Mouse (Mus musculus): ENCODE results near the gene Srebf2. TPM values are rescaled to one million over a fixed set of nuclear protein-coding genes. Genes with fewer than 3 reads are reported as not detected.
"Not testable (repeated sequence)": the region's sequence is repeated elsewhere in the genome, so short reads cannot be mapped to it uniquely, and the experiment has no call there.

The Srebf2 gene
- total RNA-seq, 1 experiment, result 173 TPM

DNA sequence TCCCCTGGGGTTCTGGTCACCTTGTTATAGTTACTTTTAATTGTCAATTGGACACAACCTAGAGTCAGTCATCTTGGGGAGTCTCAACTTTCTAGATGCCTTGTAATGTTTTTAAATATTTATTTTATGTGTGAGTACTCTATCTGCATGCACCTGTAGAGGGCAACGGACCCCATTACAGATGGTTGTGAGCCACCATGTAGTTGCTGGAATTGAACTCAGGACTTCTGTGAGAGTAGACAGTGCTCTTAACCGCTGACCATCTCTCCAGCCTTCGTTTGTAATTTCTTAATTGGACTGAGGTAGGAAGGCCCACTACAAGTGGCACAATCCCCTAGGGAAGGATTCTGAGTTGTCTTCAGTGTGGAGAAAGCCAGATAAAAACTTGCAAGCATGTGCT lies 96.3 kb downstream of the Srebf2 start:
- TF ChIP-seq ZNF384 (IDR thresholded peaks at IDR 0.05; ENCODE audit: low read depth, low read length) (no peak), MAFK (IDR thresholded peaks at IDR 0.05; ENCODE audit: insufficient read depth, low read depth, low read length) (no peak), HCFC1 (IDR thresholded peaks at IDR 0.05; ENCODE audit: borderline replicate concordance, insufficient read depth, low read length) (no peak), ZC3H11A (IDR thresholded peaks at IDR 0.05; ENCODE audit: borderline replicate concordance, low read depth, low read length) (no peak), CHD2 (IDR thresholded peaks at IDR 0.05; ENCODE audit: low read depth, low read length) (no peak)
- in situ Hi-C loops (cut with MboI; ENCODE audit: low sequenced_read_pairs in 2 of 2, unreplicated experiment in 2 of 2), result loop anchor here in 1 of 2 experiments (25.0 kb wide), 1 partner anchor 181 kb away; the partner anchor contains the start of genes 4930407I10Rik and Mei1
- Histone ChIP-seq H3K4me1 (ENCODE audit: control insufficient read depth in 2 of 2, insufficient read depth in 2 of 2, low read length in 2 of 2, poor library complexity in 1 of 2) (peaks cover 8 to 9% of the 10 kb centered on the region in 2 experiments; a peak in 3 of 4 replicates), H3K36me3 (ENCODE audit: control insufficient read depth, insufficient read depth, low read length, poor library complexity, severe bottlenecking) (peaks cover 16% of the 10 kb centered on the region; the same call in 1 of the 2 replicates), H3K27ac (ENCODE audit: insufficient read depth, low read depth, low read length, poor library complexity, severe bottlenecking) (no peak overlapping the region), H3K9me3 (ENCODE audit: control insufficient read depth, insufficient read depth, low read depth, low read length) (no peaks in the 10 kb centered on the region), H3K9ac (ENCODE audit: insufficient read depth, low read depth, low read length, poor library complexity, severe bottlenecking) (peak overlapping the region; percentile 93; the same call in 1 of the 2 replicates), H3K4me3 (ENCODE audit: insufficient read depth in 1 of 2, low read depth in 1 of 2, low read length in 2 of 2, poor library complexity in 1 of 2, severe bottlenecking in 1 of 2) (peak overlapping the region; percentile 85 to 92)
- no peak for DNase-seq (ENCODE audit: low read depth, low spot score)

- Histone ChIP-seq H3K9me3 (ENCODE audit: control insufficient read depth, insufficient read depth, low read depth, low read length) (no peaks in the 10 kb centered on the region), H3K9ac (ENCODE audit: insufficient read depth, low read depth, low read length, poor library complexity, severe bottlenecking) (peak overlapping the region; percentile 93), H3K27ac (ENCODE audit: insufficient read depth, low read depth, low read length, poor library complexity, severe bottlenecking) (no peak overlapping the region; the same call in 1 of the 2 replicates), H3K36me3 (ENCODE audit: control insufficient read depth, insufficient read depth, low read length, poor library complexity, severe bottlenecking) (peaks cover 14% of the 10 kb centered on the region; the same call in 1 of the 2 replicates), H3K4me1 (ENCODE audit: control insufficient read depth in 2 of 2, insufficient read depth in 2 of 2, low read length in 2 of 2, poor library complexity in 1 of 2) (peaks cover 8 to 9% of the 10 kb centered on the region in 2 experiments; a peak in 3 of 4 replicates), H3K4me3 (ENCODE audit: insufficient read depth in 1 of 2, low read depth in 1 of 2, low read length in 2 of 2, poor library complexity in 1 of 2, severe bottlenecking in 1 of 2) (peak overlapping the region; percentile 85 to 92)
- TF ChIP-seq CHD2 (IDR thresholded peaks at IDR 0.05; ENCODE audit: low read depth, low read length) (no peak), HCFC1 (IDR thresholded peaks at IDR 0.05; ENCODE audit: borderline replicate concordance, insufficient read depth, low read length) (no peak), MAFK (IDR thresholded peaks at IDR 0.05; ENCODE audit: insufficient read depth, low read depth, low read length) (no peak), ZC3H11A (IDR thresholded peaks at IDR 0.05; ENCODE audit: borderline replicate concordance, low read depth, low read length) (no peak), ZNF384 (IDR thresholded peaks at IDR 0.05; ENCODE audit: low read depth, low read length) (no peak)
- no peak for DNase-seq (ENCODE audit: low read depth, low spot score)
- in situ Hi-C loops (cut with MboI; ENCODE audit: low sequenced_read_pairs in 2 of 2, unreplicated experiment in 2 of 2), result loop anchor here in 1 of 2 experiments (25.0 kb wide), 1 partner anchor 181 kb away; the partner anchor contains the start of genes 4930407I10Rik and Mei1
These were observed 96.7 kb downstream of the Srebf2 start for GRCm38 (mm10) chr15:82243742-82244114.

GRCm38 (mm10) chr15:82244115-82244804 lies 97.3 kb downstream of the Srebf2 start, which contains the start of gene Cenpm:
Cenpm (minus strand) TSS chr15:82244748.
- in situ Hi-C loops (cut with MboI; ENCODE audit: low sequenced_read_pairs in 2 of 2, unreplicated experiment in 2 of 2), result loop anchor here in 1 of 2 experiments (25.0 kb wide), 1 partner anchor 182 kb away; the partner anchor contains the start of genes 4930407I10Rik and Mei1
- peak within 1 kb of the TSS; percentile 93 for H3K9ac ChIP-seq (ENCODE audit: insufficient read depth, low read depth, low read length, poor library complexity, severe bottlenecking)
- H3K36me3 ChIP-seq (ENCODE audit: control insufficient read depth, insufficient read depth, low read length, poor library complexity, severe bottlenecking), result peaks cover 9% of the 10 kb centered on the region; the same call in 1 of the 2 replicates
- H3K27ac ChIP-seq (ENCODE audit: insufficient read depth, low read depth, low read length, poor library complexity, severe bottlenecking), result peak within 1 kb of the TSS; percentile 96
- H3K4me3 ChIP-seq (ENCODE audit: insufficient read depth in 1 of 2, low read depth in 1 of 2, low read length in 2 of 2, poor library complexity in 1 of 2, severe bottlenecking in 1 of 2), result peak within 1 kb of the TSS; percentile 85 to 92
- TF ChIP-seq CHD2 (IDR thresholded peaks at IDR 0.05; ENCODE audit: low read depth, low read length) (no peak), ZNF384 (IDR thresholded peaks at IDR 0.05; ENCODE audit: low read depth, low read length) (no peak), ZC3H11A (IDR thresholded peaks at IDR 0.05; ENCODE audit: borderline replicate concordance, low read depth, low read length) (no peak)
- no peaks in the 10 kb centered on the region for H3K9me3 ChIP-seq (ENCODE audit: control insufficient read depth, insufficient read depth, low read depth, low read length)
- H3K4me1 ChIP-seq (ENCODE audit: control insufficient read depth in 2 of 2, insufficient read depth in 2 of 2, low read length in 2 of 2, poor library complexity in 1 of 2), result peaks cover 8 to 9% of the 10 kb centered on the region in 2 experiments; a peak in 3 of 4 replicates
- DNase-seq (ENCODE audit: low read depth, low spot score), result peak; percentile 83

- Histone ChIP-seq H3K4me3 (ENCODE audit: insufficient read depth in 1 of 2, low read depth in 1 of 2, low read length in 2 of 2, poor library complexity in 1 of 2, severe bottlenecking in 1 of 2) (peak overlapping the region; percentile 85 to 92), H3K9ac (ENCODE audit: insufficient read depth, low read depth, low read length, poor library complexity, severe bottlenecking) (peak overlapping the region; percentile 93), H3K27ac (ENCODE audit: insufficient read depth, low read depth, low read length, poor library complexity, severe bottlenecking) (peak overlapping the region; percentile 94)
- not testable (repeated sequence) for DNase-seq (ENCODE audit: low read depth, low spot score); H3K9me3 ChIP-seq (ENCODE audit: control insufficient read depth, insufficient read depth, low read depth, low read length); H3K4me1 ChIP-seq (ENCODE audit: control insufficient read depth in 2 of 2, insufficient read depth in 2 of 2, low read length in 2 of 2, poor library complexity in 1 of 2); H3K36me3 ChIP-seq (ENCODE audit: control insufficient read depth, insufficient read depth, low read length, poor library complexity, severe bottlenecking)
- in situ Hi-C loops (cut with MboI; ENCODE audit: low sequenced_read_pairs in 2 of 2, unreplicated experiment in 2 of 2), result loop anchor here in 1 of 2 experiments (25.0 kb wide), 1 partner anchor 182 kb away; the partner anchor contains the start of genes 4930407I10Rik and Mei1
These were observed 97.8 kb downstream of the Srebf2 start for GRCm38 (mm10) chr15:82244805-82245161.

Data from ES-E14 (cell line).